23 mouse cellular contexts compared by ENCODE assay signal in the genomic region with DNA sequence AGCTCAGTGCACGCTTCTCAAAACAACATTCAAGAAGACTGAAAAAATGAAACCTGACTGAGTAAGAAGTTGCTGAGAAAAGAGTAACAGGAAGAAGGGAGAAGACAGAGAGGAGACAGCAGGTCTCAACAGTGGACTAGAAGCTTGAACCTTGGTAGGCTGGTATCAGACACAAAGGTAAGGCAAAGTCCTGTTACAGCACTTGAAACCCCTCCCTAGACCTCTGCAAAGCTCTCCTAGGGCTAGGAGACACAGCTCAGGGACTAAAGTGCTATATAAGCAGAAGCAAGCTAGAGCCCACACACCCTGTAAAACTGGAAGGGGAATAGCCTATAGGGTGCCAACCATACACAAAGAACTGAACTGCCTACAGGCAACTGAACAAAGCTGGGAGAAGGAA.
"Had no signal": no experiment of that assay in that cellular context is flagged by ENCODE, and none has a peak within 500 bp of the region (broad histone marks: within the 10 kb centered on the region; RNA-seq: fewer than 3 reads in every experiment).

No protein-coding gene starts in this region.

- H3K4me3 ChIP-seq: heart, embryonic 13.5 days; heart, embryonic 15.5 days; hindbrain, embryonic 13.5 days; hindbrain, embryonic 15.5 days; layer of hippocampus, adult 2 months; left cerebral cortex, adult 2 months; limb, embryonic 10.5 days; limb, embryonic 12.5 days; liver, embryonic 13.5 days; liver, embryonic 15.5 days had no signal

- H3K9me3 ChIP-seq: heart, embryonic 13.5 days; heart, embryonic 15.5 days; hindbrain, embryonic 13.5 days; hindbrain, embryonic 15.5 days; limb, embryonic 10.5 days; limb, embryonic 12.5 days; liver, embryonic 13.5 days; liver, embryonic 15.5 days had no signal

- DNase-seq: forebrain, postnatal 0 days; gastrocnemius, postnatal 14 days; gastrocnemius, postnatal 36 days; heart, adult 18-20 months; heart, postnatal 4 days; kidney, adult 18-20 months; kidney, postnatal 14 days; kidney, postnatal 4 days; liver; liver, embryonic 13.5 days; liver, postnatal 0 days had no signal

- H3K4me2 ChIP-seq: heart, embryonic 11.5 days; heart, embryonic 13.5 days; heart, embryonic 15.5 days; hindbrain, embryonic 13.5 days; hindbrain, embryonic 15.5 days; limb, embryonic 12.5 days; liver, embryonic 13.5 days; liver, embryonic 15.5 days had no signal

- H3K27ac ChIP-seq: heart, embryonic 13.5 days; heart, embryonic 15.5 days; hindbrain, embryonic 13.5 days; hindbrain, embryonic 15.5 days; hindbrain, postnatal 0 days; kidney, postnatal 0 days; layer of hippocampus, adult 2 months; left cerebral cortex, adult 2 months; limb, embryonic 10.5 days; limb, embryonic 12.5 days; liver, embryonic 13.5 days; liver, embryonic 15.5 days had no signal

- ATAC-seq: forebrain, postnatal 0 days; hindbrain, postnatal 0 days; liver, postnatal 0 days had no signal

- H3K9ac ChIP-seq: forebrain, postnatal 0 days; heart, embryonic 13.5 days; heart, embryonic 15.5 days; hindbrain, embryonic 13.5 days; hindbrain, embryonic 15.5 days; limb, embryonic 12.5 days; liver, embryonic 13.5 days; liver, embryonic 15.5 days; liver, postnatal 0 days had no signal

- H3K4me1 ChIP-seq: heart, embryonic 13.5 days; hindbrain, embryonic 13.5 days; hindbrain, embryonic 15.5 days; limb, embryonic 10.5 days; limb, embryonic 12.5 days; liver, embryonic 13.5 days; liver, embryonic 15.5 days had no signal

- H3K27me3 ChIP-seq: heart, embryonic 13.5 days; heart, embryonic 15.5 days; hindbrain, embryonic 13.5 days; hindbrain, embryonic 15.5 days; limb, embryonic 12.5 days; liver, embryonic 13.5 days; liver, embryonic 15.5 days had no signal
